Mouse (Mus musculus) right cerebral cortex, adult 18-20 months (tissue): ENCODE results near the gene Socs5.

ENCODE experiments used
- DNase-seq: peaks from one replicate; pipeline ENCODE4 v3.0.0; 2022; ENCODE audit warnings: mixed read lengths

The Socs5 gene

DNA sequence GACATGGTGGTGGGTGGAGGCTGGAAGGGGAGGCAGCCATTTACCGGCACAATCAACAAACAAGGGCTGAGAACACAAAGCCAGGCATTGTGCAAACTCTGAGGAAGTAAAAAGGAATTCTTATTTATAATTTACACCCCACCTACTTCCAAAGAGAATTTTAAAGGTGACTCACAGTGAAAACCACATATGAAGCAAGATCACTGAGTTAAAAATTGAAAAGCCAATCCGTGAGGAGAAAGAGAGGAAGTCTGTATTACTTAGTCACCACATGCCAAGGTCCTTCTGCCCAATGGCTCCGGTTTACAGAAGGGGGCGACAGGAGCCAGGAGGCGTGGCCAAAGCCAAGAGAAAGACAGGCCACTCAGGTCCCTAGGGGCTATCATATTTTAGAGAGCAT, 62.9 kb downstream of the Socs5 start:
- no peak for DNase-seq

DNA sequence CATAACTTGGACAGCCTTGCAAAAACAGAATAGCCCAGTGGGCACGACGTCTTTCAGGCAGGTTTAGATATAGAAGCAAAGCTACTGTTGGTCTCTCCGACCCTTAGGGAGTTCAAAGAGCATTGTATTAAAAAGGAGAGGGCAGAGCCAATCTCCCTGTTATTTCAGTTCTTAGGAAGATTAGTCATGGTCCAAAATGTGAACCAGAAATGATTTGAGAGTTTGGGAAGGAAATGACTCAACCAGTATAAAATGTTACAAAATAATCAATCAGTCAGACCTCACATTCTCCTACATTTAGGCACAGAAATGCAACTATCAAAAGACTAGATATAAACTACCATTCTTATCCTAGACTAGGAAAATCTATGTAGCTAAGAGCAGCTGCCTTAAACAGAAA, 64.6 kb downstream of the Socs5 start:
- no peak for DNase-seq

DNA sequence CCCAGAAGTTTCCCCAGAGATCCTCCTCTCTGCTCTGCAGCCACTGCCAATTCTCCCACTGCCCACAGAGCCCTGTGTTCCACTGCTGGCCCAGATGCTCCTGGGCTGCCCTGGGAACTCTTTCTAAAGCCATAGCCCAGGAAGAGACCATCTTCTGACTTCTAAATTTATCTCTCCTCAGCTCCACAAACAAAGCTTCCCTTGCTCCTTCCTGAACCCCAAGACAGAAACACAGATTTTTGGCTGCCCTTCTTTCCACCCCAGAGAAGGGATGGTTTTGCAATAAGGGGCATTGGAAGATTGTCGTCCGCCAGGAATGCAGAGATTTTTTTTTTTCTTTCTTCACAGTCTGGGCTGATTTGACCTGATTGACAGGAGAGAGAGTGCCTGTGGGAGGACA, 66.5 kb downstream of the Socs5 start:
- no peak for DNase-seq

DNA sequence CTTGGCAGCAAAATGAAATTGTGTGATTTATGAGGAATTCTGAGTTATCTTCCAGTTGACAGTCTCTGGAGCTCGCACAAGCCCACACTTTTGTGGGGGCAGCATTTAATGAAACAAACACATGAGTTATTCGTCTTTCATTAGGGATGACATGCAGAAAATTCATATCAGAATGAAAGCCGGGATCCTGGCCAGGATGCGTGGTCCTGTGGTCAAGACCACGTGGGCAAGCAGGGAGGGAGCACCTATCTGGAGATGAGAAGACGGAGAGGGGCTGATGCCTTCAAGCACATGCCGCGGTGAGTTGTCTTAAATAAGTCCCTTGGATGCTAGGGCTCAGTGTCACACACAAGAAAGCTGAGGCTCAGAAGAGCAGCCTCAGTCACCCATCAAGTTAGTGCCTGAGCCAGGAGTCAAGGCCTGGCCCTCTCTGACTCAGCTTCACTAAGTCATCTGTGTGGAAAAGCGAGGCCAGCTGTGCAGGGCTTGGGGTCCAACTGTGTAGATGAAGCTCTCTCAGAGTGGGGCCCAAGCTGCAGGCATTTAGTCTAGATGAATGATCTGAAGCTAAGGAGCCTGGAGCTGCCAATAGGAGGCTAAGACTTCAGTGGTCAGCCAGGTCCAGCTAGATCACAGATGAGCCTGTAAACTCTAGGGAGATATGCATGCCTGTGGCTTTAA, 67.3 kb downstream of the Socs5 start:
- no peak for DNase-seq

DNA sequence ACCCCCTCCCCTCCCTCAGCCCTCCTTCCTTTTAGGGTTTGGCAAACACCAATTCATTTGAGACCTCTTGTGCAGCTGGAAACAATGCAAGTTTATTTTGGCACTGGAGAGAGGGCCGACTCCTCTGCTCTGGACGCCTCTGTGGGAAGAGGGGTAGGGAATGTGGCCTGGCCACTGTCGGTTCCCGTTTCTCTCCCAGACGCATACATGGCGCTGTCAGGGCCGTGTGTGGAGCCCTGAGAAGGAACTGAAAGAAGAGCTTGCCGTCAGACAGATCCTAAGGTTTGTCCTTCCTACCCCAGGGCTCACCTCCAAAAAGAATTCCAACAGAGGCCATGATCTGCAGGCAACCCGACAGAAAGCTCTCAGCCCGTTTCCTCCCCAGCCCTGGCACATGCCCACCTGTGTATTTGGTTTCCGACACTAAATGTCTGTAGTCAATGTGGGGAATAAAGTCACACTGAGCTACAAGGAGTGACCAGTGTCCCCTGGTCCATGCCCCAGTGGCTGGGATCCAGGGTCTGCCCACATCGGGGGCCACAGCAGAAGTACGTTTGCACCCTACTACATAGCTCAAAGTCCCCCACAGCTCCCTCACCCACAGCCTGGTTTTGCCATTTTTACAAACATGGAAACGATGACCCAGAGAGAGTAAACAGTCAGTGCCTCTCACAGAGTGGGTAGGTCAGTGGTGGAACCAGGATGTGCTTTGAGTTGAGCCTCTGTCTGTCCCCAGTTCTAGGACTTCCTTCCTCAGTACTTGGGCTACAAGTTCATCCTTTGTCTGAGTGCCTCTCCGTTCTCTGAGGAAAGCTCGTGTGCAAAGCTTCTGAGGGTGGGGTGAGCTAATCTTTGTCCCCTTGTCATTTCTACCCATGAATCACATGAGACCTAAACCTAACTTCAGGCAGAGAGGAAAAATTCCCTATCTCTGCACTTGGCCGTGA, 68.9 kb downstream of the Socs5 start:
- DNase-seq = no peak

DNA sequence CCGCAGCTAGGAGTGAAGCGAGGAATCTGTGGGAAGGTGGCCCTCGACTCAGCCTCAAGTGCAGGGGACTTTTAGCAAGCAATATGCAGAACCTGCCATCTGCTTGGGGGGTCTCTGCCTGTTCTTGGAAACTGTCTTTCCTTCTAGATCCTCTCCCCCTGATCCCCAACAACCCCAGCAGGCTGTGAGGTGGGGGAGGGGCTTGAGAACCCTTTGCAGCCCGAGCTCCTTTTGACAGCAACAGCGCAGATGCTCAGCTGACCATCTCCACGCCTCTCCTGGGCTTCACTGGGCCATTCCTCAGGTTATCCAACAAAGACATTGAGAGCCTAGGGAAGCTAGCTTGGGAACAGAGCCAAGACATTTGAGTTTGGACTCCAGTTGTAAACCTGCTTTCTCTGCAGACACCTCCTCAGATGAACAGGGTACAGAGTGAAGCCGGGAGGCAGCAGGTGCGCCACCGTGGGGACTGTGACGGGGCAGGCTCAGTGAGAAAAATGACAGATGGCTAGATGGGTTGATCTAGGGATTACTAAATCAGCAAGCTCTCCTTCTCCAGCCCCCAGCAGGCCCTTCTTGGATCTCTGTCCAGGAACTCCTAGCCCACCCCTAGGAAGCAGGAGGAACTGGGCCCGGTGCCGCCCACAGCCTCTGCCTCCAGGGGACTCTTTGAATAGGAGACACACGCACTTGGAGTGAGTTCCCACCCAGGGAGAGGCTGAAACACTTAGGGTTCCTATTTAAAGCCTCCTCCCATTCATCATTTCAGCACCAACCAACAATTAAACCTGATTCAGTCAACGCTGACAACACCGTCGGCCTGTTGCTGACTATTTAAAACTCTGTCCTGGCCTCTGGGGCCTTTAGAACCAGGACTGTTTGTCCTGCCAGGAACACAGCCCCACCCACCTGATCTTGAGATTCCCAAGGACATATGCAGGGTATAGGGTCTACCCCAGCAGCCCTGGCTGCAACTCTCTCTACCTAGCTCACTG, 71.4 kb downstream of the Socs5 start:
- DNase-seq = peak; percentile 41

DNA sequence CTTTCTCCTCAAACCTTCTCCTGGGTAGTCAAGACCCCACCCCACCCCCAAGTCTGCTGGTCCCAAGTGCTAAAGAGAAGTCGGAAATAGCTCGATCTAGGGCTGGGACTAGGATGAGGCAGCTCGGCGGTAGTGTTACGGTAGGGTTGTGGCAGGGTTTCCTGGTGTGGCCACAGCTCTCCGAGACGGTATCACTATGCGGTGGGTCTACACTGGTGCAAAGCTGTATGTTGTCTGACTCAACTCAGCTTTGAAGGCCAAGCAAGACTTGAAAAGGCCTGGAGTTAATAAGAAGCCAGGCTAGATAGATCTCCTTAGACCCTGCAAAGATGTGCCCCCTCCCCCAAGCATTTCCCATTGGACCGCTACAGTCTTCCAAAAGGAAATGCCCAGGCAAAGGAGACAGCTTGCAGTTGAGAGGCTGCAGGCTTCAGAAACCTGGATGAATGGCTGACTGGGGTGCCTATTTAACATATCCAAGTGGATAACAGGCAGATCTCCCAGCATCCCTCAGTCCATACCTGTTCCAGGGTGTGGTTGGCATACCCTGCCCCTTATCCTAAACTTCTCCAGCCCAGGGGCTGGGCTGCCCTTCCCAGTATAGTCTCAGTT, 72.6 kb downstream of the Socs5 start:
- no peak for DNase-seq

DNA sequence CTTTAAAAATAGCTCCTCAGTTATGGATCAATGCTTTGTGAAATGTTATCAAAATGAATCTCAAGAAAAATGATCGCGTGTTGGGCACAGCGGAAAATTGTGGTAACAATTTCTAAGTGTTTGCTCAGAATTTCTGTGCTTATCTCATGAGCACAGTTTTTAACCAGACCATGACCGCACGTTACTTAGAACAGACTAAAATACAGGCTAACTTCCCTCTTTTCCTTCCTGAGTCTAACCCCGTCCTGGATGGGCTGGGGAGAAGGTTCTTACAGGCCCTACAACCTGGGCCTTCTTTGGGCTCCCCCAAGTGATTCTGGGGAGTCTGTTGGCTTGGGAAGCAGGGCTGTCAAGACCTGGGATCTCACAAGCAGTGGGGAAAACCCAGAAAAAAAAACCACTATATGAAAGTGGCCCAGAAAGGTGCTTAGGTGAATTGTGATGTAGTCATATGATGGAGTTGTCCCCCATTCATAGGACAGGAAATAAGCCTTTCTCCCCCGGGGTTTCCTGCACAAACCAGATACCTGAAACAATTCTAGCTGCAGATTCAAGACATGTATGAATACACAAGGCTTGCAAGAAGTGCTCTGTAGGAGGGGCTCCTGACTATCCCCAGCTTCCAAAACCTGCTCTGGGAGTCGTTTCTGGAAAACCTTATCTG, 74.3 kb downstream of the Socs5 start:
- no peak for DNase-seq

DNA sequence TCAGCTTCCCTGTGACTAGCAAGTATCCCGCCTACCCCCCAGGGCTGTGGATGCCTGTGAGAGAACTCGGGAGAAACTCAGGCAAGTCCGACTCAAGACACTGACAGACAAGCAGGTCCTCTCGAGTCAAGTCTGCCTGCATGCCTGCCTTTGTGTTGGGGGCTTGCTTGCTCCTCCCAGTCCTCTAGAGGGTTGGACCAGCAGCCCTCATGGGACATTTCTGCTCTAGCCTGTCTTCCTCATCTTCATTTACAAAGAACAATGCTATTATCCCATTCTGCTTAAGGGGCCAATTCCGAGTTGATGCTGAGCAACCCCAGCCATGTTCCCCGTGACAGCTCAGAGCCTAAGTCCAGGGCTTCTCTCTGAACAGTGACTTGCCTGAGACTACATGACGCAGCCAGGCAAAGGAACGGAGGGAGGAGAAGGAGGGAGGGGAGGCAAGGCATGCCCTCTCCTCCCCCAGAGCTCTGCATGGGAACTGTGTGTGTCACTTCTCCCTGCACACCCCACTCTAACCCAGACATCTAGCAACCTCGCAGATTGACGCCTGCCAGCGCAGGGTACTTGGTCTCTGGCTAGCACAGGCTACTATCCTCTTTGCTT, 78.1 kb downstream of the Socs5 start:
- DNase-seq = no peak

DNA sequence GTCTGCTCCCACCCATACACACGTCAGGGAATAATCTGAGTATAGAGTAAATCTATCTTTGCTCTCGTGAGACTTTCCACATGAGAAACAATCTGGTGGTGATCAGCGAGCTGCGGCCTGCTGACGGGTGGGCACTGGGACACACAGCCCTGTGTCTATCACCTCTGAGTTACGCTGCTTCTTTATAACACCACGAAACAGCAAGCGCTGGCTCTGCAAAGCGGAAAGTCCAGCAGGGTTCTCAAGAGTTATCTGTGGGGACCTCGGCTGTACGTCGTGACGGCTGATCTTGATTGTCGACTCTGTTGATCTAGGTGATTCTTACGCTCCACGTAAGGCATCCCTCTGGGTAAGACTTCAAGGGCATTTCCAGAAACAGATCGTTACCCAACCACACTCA, 79.5 kb downstream of the Socs5 start:
- DNase-seq = no peak
